Mouse (Mus musculus) embryonic facial prominence, embryonic 11.5 days (tissue): Measurements from ENCODE around the gene Gemin5. TPM values are rescaled to one million over a fixed set of nuclear protein-coding genes. Genes with fewer than 3 reads are reported as not detected.
"Not testable (repeated sequence)": the region's sequence is repeated elsewhere in the genome, so short reads cannot be mapped to it uniquely, and the experiment has no call there.

ENCODE experiments used
- ATAC-seq: fragments of 200-750 bp; cut with Nextera tagmentation; replicated peaks from 2 replicates; pipeline ENCODE4 v1.8.0; 2017; ENCODE audit warnings: low read depth; ENCODE audit not compliant: insufficient number of reproducible peaks, low FRiP score, low TSS enrichment
- DNase-seq: peaks from one replicate; pipeline ENCODE4 v3.0.0-alpha.2; 2015; ENCODE audit warnings: low spot score
- H3K27ac ChIP-seq: fragments of 300-500 bp; sonication (generic); replicated peaks from 2 replicates; pipeline ENCODE4 v1.5.1; 2014; ENCODE audit warnings: mild to moderate bottlenecking, low read depth, low read length, control low read depth
- H3K27me3 ChIP-seq: fragments of 300-500 bp; sonication (generic); 2 replicates; pipeline ENCODE4 v1.6.1; 2014; ENCODE audit warnings: mild to moderate bottlenecking, low read length, moderate library complexity, mixed read lengths; ENCODE audit not compliant: control insufficient read depth, insufficient read depth
- H3K36me3 ChIP-seq: fragments of 300-500 bp; sonication (generic); replicated peaks from 2 replicates; pipeline ENCODE4 v1.6.1; 2014; ENCODE audit warnings: low read depth, mild to moderate bottlenecking, low read length, moderate library complexity, mixed read lengths; ENCODE audit not compliant: control insufficient read depth, insufficient read depth
- H3K4me1 ChIP-seq: fragments of 300-500 bp; sonication (generic); 2 replicates; pipeline ENCODE4 v1.6.1; 2014; ENCODE audit warnings: low read length, mixed read lengths; ENCODE audit not compliant: control insufficient read depth, insufficient read depth
- H3K4me2 ChIP-seq: fragments of 300-500 bp; sonication (generic); 2 replicates; pipeline ENCODE4 v1.6.1; 2014; ENCODE audit warnings: low read depth, mild to moderate bottlenecking, control low read depth, low read length, moderate library complexity
- H3K4me3 ChIP-seq: fragments of 300-500 bp; sonication (generic); 2 replicates; pipeline ENCODE4 v1.5.1; 2014; ENCODE audit warnings: low read depth, low read length, control low read depth
- H3K9ac ChIP-seq: fragments of 300-500 bp; sonication (generic); replicated peaks from 2 replicates; pipeline ENCODE4 v1.6.1; 2014; ENCODE audit warnings: mild to moderate bottlenecking, control low read depth, low read length
- H3K9me3 ChIP-seq: fragments of 300-500 bp; sonication (generic); replicated peaks from 2 replicates; pipeline ENCODE4 v1.6.1; 2016; ENCODE audit warnings: mild to moderate bottlenecking, low read length, inconsistent platforms, mixed read lengths; ENCODE audit not compliant: control insufficient read depth
- WGBS: fragments of 180-500 bp; shearing (Covaris S2); extraction: QIAGEN DNeasy Blood & Tissue Kit; methylation state at CpG from one replicate; pipeline ENCODE4 v1.1.7; 2014; 5-methylcytosine and 5-hydroxymethylcytosine counted together
- polyA plus RNA-seq: library from polyadenylated mRNA; unstranded; fragments of >200 nt; fragmentation: Nextera tagmentation; extraction: Ambion mirVana; gene quantifications from 2 replicates; pipeline ENCODE4 v1.2.1, GENCODE M21; 2014

Gemin5 gene
- polyA plus RNA-seq, 1 experiment from 2014 or later, result 27.6 TPM

GRCm38 (mm10) chr11:58103697-58104306 lies 64.5 kb downstream of the Gemin5 start, which contains the start of gene Cnot8:
Gene Cnot8, plus strand, starts transcription at chr11:58104153.
- no peaks in the 10 kb centered on the region for H3K36me3 ChIP-seq
- peak; percentile 96 for ATAC-seq
- under 1% methylated on average over 55 of the region's 55 CpGs for WGBS

GRCm38 (mm10) chr11:58103344-58103653 lies 65.0 kb downstream of the Gemin5 start:
- Histone ChIP-seq H3K4me3 (peak overlapping the region; percentile 63), H3K4me2 (peak overlapping the region; percentile 50), H3K9me3 (no peaks in the 10 kb centered on the region), H3K4me1 (peaks cover 3% of the 10 kb centered on the region; the same call in 1 of the 2 replicates), H3K27me3 (no peaks in the 10 kb centered on the region), H3K9ac (peak overlapping the region; percentile 75), H3K27ac (peak overlapping the region; percentile 28; the same call in 1 of the 2 replicates), H3K36me3 (no peaks in the 10 kb centered on the region)
- peak; percentile 69 for ATAC-seq
- 55% methylated on average over 13 of the region's 13 CpGs for WGBS
- DNase-seq, result no peak

More at GRCm38 (mm10) chr11:58103697-58104306, 64.5 kb downstream of the Gemin5 start, which contains the start of gene Cnot8:
- no peaks in the 10 kb centered on the region for H3K27me3 ChIP-seq
- peak within 1 kb of the TSS; percentile 65 for H3K4me2 ChIP-seq
- H3K27ac ChIP-seq, result peak within 1 kb of the TSS; percentile 28; the same call in 1 of the 2 replicates
- H3K4me3 ChIP-seq, result peak within 1 kb of the TSS; percentile 63
- H3K4me1 ChIP-seq, result peaks cover 3% of the 10 kb centered on the region; the same call in 1 of the 2 replicates
- H3K9me3 ChIP-seq, result no peaks in the 10 kb centered on the region
- H3K9ac ChIP-seq, result peak within 1 kb of the TSS; percentile 92
- DNase-seq, result peak; percentile 99

GRCm38 (mm10) chr11:58102581-58103343 lies 65.6 kb downstream of the Gemin5 start:
- H3K27ac ChIP-seq, result no peak overlapping the region
- H3K4me2 ChIP-seq, result no peak overlapping the region
- 84% methylated on average over 9 of the region's 9 CpGs for WGBS
- H3K4me3 ChIP-seq, result peak overlapping the region; percentile 63
- DNase-seq, result no peak
- H3K4me1 ChIP-seq, result peaks cover 3% of the 10 kb centered on the region; the same call in 1 of the 2 replicates
- no peak for ATAC-seq
- peak overlapping the region; percentile 75 for H3K9ac ChIP-seq
- no peaks in the 10 kb centered on the region for H3K36me3 ChIP-seq
- no peaks in the 10 kb centered on the region for H3K9me3 ChIP-seq
- no peaks in the 10 kb centered on the region for H3K27me3 ChIP-seq

DNA sequence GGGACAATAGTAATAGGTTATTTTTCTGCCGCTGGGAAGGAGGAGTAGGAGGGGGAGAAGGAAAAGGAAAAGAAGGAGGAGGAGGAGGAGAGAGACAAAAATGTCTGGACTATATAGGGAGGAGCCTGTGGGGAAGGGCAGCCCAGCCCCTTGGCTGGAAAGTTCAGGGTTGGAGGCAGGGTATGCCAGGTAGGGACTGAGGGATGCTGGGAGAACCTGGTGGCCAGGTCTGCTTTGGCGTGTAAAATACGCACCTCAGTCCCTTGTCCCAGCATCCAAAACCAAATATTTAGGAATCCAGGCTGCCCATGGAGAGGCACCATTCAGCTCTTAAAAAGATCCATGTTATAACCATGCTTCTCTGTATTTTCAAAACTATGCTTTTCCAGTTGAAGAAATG lies 66.2 kb downstream of the Gemin5 start:
- no peaks in the 10 kb centered on the region for H3K9me3 ChIP-seq
- peaks cover 3% of the 10 kb centered on the region; the same call in 1 of the 2 replicates for H3K4me1 ChIP-seq
- H3K4me2 ChIP-seq, result no peak overlapping the region
- DNase-seq, result no peak
- no peak overlapping the region for H3K27ac ChIP-seq
- H3K36me3 ChIP-seq, result no peaks in the 10 kb centered on the region
- H3K4me3 ChIP-seq, result no peak overlapping the region
- ATAC-seq, result no peak
- 80% methylated on average over 3 of the region's 3 CpGs for WGBS
- H3K27me3 ChIP-seq, result no peaks in the 10 kb centered on the region
- no peak overlapping the region for H3K9ac ChIP-seq

DNA sequence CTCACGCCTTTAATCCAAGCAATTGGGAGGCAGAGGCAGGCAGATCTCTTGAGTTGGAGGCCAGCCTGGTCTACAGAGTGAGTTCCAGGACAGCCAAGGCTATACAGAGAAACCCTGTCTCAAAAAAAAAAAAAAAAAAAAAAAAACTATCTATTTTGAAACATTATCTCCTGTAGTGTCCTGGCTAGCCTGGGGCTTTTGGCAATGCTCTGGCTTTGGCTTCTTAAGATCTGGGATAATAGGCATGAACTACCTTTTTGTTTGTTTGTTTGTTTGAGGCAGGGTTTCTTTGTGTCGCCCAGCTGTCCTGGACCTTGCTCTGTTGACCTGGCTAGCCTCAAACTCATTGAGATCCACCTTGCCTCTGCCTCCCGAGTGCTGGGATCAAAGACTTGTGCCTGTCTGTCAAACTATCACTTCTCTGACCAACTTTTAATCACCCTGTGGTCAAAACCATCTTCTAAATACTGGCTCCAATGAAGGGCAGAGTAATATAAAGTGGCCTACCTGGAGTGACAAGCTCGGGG lies 67.1 kb downstream of the Gemin5 start:
- peaks cover 3% of the 10 kb centered on the region; the same call in 1 of the 2 replicates for H3K4me1 ChIP-seq
- DNase-seq (no peak), ATAC-seq (no peak)
- no peaks in the 10 kb centered on the region for H3K27me3 ChIP-seq
- WGBS, result 78% methylated on average over 4 of the region's 4 CpGs
- H3K36me3 ChIP-seq, result no peaks in the 10 kb centered on the region
- H3K27ac ChIP-seq, result no peak overlapping the region
- H3K9ac ChIP-seq, result no peak overlapping the region
- no peak overlapping the region for H3K4me3 ChIP-seq
- H3K9me3 ChIP-seq, result no peaks in the 10 kb centered on the region
- no peak overlapping the region for H3K4me2 ChIP-seq

- H3K4me1 ChIP-seq, result peaks cover 3% of the 10 kb centered on the region; the same call in 1 of the 2 replicates
- H3K36me3 ChIP-seq, result no peaks in the 10 kb centered on the region
- no peak for DNase-seq
- H3K4me2 ChIP-seq, result no peak overlapping the region
- WGBS, result 90% methylated on average over 2 of the region's 2 CpGs
- H3K27me3 ChIP-seq, result no peaks in the 10 kb centered on the region
- no peak for ATAC-seq
- no peak overlapping the region for H3K27ac ChIP-seq
- H3K9ac ChIP-seq, result no peak overlapping the region
- H3K9me3 ChIP-seq, result no peaks in the 10 kb centered on the region
- no peak overlapping the region for H3K4me3 ChIP-seq
Observed at GRCm38 (mm10) chr11:58100006-58100405, 68.3 kb downstream of the Gemin5 start.

GRCm38 (mm10) chr11:58098366-58098720 lies 70.0 kb downstream of the Gemin5 start:
- DNase-seq, H3K4me3 ChIP-seq, H3K4me1 ChIP-seq, H3K27ac ChIP-seq, H3K9ac ChIP-seq, H3K27me3 ChIP-seq, H3K36me3 ChIP-seq, H3K9me3 ChIP-seq, ATAC-seq, H3K4me2 ChIP-seq: not testable (repeated sequence)
- 59% methylated on average over 5 of the region's 5 CpGs for WGBS
